Mouse (Mus musculus) midbrain, embryonic 10.5 days (tissue): ENCODE measurements at regions not wholly inside any gene's neighbourhood (a gene's known extent, or its start where the extent isn't known, plus 50 kb on each side); places are given as distances from the start of the nearest gene placed in this dataset.

Experiments
- DNase-seq: peaks from one replicate; pipeline ENCODE4 v3.0.0-alpha.2; 2017; ENCODE audit warnings: low spot score
- H3K27ac ChIP-seq: fragments of 300-500 bp; sonication (generic); replicated peaks from 2 replicates; pipeline ENCODE4 v1.5.1; 2016; ENCODE audit warnings: mild to moderate bottlenecking
- H3K27me3 ChIP-seq: fragments of 300-500 bp; sonication (generic); 2 replicates; pipeline ENCODE4 v1.6.1; 2016; ENCODE audit warnings: low read depth, mild to moderate bottlenecking; ENCODE audit not compliant: poor library complexity, severe bottlenecking
- H3K36me3 ChIP-seq: fragments of 300-500 bp; sonication (generic); 2 replicates; pipeline ENCODE4 v1.6.1; 2016; ENCODE audit warnings: mild to moderate bottlenecking, moderate library complexity
- H3K4me1 ChIP-seq: fragments of 300-500 bp; sonication (generic); 2 replicates; pipeline ENCODE4 v1.6.1; 2016
- H3K4me3 ChIP-seq: fragments of 300-500 bp; sonication (generic); 2 replicates; pipeline ENCODE4 v1.5.1; 2016; ENCODE audit warnings: mild to moderate bottlenecking, moderate library complexity
- H3K9me3 ChIP-seq: fragments of 300-500 bp; sonication (generic); replicated peaks from 2 replicates; pipeline ENCODE4 v1.6.1; 2016; ENCODE audit warnings: mild to moderate bottlenecking
- WGBS: fragments of 180-500 bp; shearing (Covaris S2); methylation state at CpG from one replicate; pipeline ENCODE4 v1.1.7; 2016; 5-methylcytosine and 5-hydroxymethylcytosine counted together

DNA sequence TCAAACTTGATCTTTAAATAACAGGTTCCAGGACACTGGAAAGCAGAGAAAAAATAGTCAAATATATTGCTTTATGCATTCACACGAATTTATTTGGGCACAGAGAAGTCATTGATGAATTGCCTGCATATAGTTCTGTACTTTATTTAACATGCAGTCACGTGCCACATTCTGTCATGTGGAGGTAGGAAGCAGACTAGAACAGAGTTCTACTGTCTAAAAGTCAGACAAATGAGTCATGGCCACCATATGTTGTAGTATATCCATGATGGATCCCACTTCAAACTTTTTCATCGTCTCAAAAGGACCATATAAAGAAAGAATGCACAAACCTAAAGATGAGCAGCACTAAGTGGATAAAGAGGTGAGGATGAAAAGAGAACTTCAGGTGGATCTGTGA is 92.7 kb downstream of the Rgs2 start:
- H3K4me1 ChIP-seq: peaks cover 15% of the 10 kb centered on the region
- H3K4me3 ChIP-seq: no peak overlapping the region
- no peak overlapping the region for H3K27ac ChIP-seq
- 84% methylated on average over 3 of the region's 3 CpGs for WGBS
- no peak for DNase-seq
- H3K36me3 ChIP-seq: no peaks in the 10 kb centered on the region
- no peaks in the 10 kb centered on the region for H3K9me3 ChIP-seq
- H3K27me3 ChIP-seq: peaks cover 27% of the 10 kb centered on the region

- H3K27me3 ChIP-seq: peaks cover 22% of the 10 kb centered on the region
- DNase-seq: no peak
- H3K4me3 ChIP-seq: no peak overlapping the region
- no peaks in the 10 kb centered on the region for H3K9me3 ChIP-seq
- H3K4me1 ChIP-seq: peaks cover 15% of the 10 kb centered on the region
- H3K36me3 ChIP-seq: no peaks in the 10 kb centered on the region
- no peak overlapping the region for H3K27ac ChIP-seq
Measured at GRCm38 (mm10) chr1:143910530-143910929, 93.4 kb downstream of the Rgs2 start.

DNA sequence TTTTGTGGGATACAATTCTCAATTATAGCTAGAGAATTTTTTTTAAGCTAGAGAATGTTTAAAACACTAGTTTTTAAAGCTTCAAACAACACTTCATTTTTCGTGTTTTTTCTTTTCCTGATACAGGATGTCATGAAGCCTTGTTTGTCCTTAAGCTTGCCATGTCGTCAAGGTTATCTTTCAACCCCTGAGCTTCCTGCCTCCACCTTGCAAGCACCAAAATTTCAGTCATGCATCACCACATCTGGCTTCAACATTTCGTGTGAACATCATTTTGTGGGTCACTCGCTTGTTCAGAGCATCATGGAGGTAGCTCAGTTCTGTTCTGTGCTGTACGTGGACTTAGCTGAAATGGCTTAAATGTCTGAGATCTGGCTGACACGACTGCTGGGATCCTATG is 96.6 kb downstream of the Rgs2 start:
- no peaks in the 10 kb centered on the region for H3K36me3 ChIP-seq
- peaks cover 11% of the 10 kb centered on the region for H3K27me3 ChIP-seq
- H3K4me1 ChIP-seq: peaks cover 15% of the 10 kb centered on the region
- no peak overlapping the region for H3K27ac ChIP-seq
- no peaks in the 10 kb centered on the region for H3K9me3 ChIP-seq
- WGBS: 79% methylated on average over 6 of the region's 6 CpGs
- no peak overlapping the region for H3K4me3 ChIP-seq
- no peak for DNase-seq

DNA sequence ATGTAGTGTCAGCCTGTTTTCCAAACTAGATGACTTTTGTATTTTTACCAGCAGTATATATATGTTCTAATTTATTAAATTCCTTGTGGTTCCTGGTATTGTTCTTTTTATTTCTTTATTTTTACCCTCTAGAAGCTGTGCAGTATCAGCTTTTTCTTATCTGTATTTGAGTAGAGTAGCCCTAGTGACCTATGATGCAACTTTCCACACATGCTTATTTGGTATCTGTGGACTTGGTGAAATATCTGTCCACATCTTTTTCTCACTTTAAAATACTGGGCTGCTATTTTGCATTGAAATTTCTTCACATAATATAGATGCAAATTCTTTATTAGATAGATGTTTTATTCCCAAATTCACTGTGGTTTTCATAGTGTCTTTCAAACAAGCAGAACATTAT is 97.1 kb downstream of the Rgs2 start:
- Histone ChIP-seq H3K4me1 (peaks cover 15% of the 10 kb centered on the region), H3K27me3 (peaks cover 7% of the 10 kb centered on the region), H3K36me3 (no peaks in the 10 kb centered on the region), H3K4me3 (no peak overlapping the region), H3K27ac (no peak overlapping the region), H3K9me3 (no peaks in the 10 kb centered on the region)
- no peak for DNase-seq

GRCm38 (mm10) chr1:143903985-143904384 is 100.0 kb downstream of the Rgs2 start:
- Histone ChIP-seq H3K27me3 (no peaks in the 10 kb centered on the region), H3K27ac (no peak overlapping the region), H3K4me3 (no peak overlapping the region), H3K9me3 (no peaks in the 10 kb centered on the region), H3K36me3 (no peaks in the 10 kb centered on the region), H3K4me1 (peaks cover 3% of the 10 kb centered on the region; the same call in 1 of the 2 replicates)
- WGBS: 90% methylated on average over 3 of the region's 3 CpGs
- DNase-seq: no peak

- 89% methylated on average over 5 of the region's 5 CpGs for WGBS
- H3K9me3 ChIP-seq: no peaks in the 10 kb centered on the region
- no peaks in the 10 kb centered on the region for H3K27me3 ChIP-seq
- H3K36me3 ChIP-seq: no peaks in the 10 kb centered on the region
- H3K27ac ChIP-seq: no peak overlapping the region
- no peak for DNase-seq
- H3K4me1 ChIP-seq: no peaks in the 10 kb centered on the region
- no peak overlapping the region for H3K4me3 ChIP-seq
Measured at GRCm38 (mm10) chr1:143903234-143903633, 100.7 kb downstream of the Rgs2 start.

- WGBS: 92% methylated on average over 6 of the region's 6 CpGs
- no peak overlapping the region for H3K27ac ChIP-seq
- no peak overlapping the region for H3K4me3 ChIP-seq
- no peaks in the 10 kb centered on the region for H3K9me3 ChIP-seq
- H3K27me3 ChIP-seq: no peaks in the 10 kb centered on the region
- H3K4me1 ChIP-seq: no peaks in the 10 kb centered on the region
- DNase-seq: no peak
- H3K36me3 ChIP-seq: no peaks in the 10 kb centered on the region
Measured at GRCm38 (mm10) chr1:143901127-143901920, 102.6 kb downstream of the Rgs2 start.

DNA sequence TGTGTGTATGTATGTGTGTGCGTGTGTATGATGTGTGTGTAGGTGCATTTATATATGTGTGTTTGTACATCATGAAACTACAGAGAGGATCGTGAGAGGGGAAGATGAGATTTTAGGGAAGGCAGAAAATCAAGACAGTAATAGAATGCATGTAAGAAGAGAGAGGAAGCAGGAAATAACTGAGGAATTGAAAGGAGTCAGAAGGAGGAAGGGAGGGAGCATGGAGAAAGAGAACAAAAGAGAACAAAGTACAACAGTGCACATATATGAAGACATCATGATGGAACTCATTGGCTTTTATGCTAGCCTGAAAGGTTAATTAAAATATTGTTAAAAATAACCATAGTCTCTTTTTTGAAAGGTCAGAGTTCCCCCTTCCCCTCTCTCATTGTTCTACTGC is 111.4 kb downstream of the Uchl5 start:
- H3K27ac ChIP-seq: no peak overlapping the region
- H3K4me1 ChIP-seq: no peaks in the 10 kb centered on the region
- no peak for DNase-seq
- no peaks in the 10 kb centered on the region for H3K27me3 ChIP-seq
- no peak overlapping the region for H3K4me3 ChIP-seq
- WGBS: 86% methylated on average over 2 of the region's 2 CpGs
- H3K36me3 ChIP-seq: no peaks in the 10 kb centered on the region
- H3K9me3 ChIP-seq: no peaks in the 10 kb centered on the region

GRCm38 (mm10) chr1:143888065-143888464 is 111.0 kb downstream of the Uchl5 start:
- H3K27me3 ChIP-seq: no peaks in the 10 kb centered on the region
- no peak for DNase-seq
- H3K9me3 ChIP-seq: no peaks in the 10 kb centered on the region
- WGBS: 88% methylated on average over 5 of the region's 5 CpGs
- no peaks in the 10 kb centered on the region for H3K36me3 ChIP-seq
- no peak overlapping the region for H3K27ac ChIP-seq
- no peaks in the 10 kb centered on the region for H3K4me1 ChIP-seq
- no peak overlapping the region for H3K4me3 ChIP-seq

DNA sequence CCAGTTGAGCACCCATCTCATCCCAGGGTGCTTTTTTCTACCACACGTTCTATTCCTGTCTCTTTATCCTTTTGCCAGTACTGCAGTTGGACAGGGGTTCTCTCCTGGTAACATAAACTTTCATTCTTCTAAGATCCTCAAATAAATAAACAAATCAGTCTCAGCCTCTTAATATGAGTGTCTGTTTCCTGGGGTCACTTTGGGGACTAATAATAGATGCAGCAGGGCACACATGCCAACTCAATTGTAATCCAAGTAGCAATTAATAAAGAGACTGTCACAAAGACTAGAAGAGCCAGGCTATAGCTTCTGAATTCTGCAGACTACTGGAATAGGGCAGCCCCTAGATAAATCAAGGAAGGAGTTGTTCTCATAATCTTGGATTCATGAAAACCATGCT is 108.9 kb downstream of the Uchl5 start:
- WGBS: 73% methylated on average over 1 of the region's 1 CpGs
- no peak for DNase-seq
- H3K4me1 ChIP-seq: peaks cover 5% of the 10 kb centered on the region; the same call in 1 of the 2 replicates

GRCm38 (mm10) chr1:143881192-143881591 is 104.1 kb downstream of the Uchl5 start:
- Histone ChIP-seq H3K27ac (no peak overlapping the region), H3K4me3 (no peak overlapping the region), H3K4me1 (peaks cover 7% of the 10 kb centered on the region; the same call in 1 of the 2 replicates), H3K36me3 (no peaks in the 10 kb centered on the region), H3K9me3 (no peaks in the 10 kb centered on the region), H3K27me3 (no peaks in the 10 kb centered on the region)
- DNase-seq: no peak
- WGBS: 81% methylated on average over 6 of the region's 6 CpGs

More for the DNA sequence above, 108.9 kb downstream of the Uchl5 start:
- no peaks in the 10 kb centered on the region for H3K9me3 ChIP-seq
- no peaks in the 10 kb centered on the region for H3K36me3 ChIP-seq
- no peak overlapping the region for H3K4me3 ChIP-seq
- no peaks in the 10 kb centered on the region for H3K27me3 ChIP-seq
- no peak overlapping the region for H3K27ac ChIP-seq

DNA sequence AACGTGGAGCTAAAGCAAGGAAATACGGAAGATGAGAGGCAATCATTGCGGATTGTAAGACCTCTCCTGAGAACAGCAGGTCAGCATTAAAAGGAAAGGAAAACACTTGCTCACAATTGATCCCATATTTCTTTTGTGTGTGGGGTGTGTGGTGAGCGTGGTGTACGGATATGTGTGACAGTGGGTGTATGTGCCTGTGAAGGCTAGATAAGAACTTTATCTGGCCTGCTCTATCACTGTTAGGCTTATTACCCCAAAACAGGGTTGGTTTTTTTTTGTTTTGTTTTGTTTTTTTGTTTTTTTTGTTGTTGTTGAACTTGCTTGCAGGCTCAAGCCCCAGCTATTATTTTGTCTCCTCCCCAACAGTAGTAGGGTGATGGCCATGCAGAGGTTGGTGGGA is 102.5 kb downstream of the Uchl5 start:
- Histone ChIP-seq H3K27ac (no peak overlapping the region), H3K36me3 (no peaks in the 10 kb centered on the region), H3K4me1 (peaks cover 7% of the 10 kb centered on the region; the same call in 1 of the 2 replicates), H3K4me3 (no peak overlapping the region), H3K9me3 (no peaks in the 10 kb centered on the region), H3K27me3 (no peaks in the 10 kb centered on the region)
- DNase-seq: no peak
- WGBS: 91% methylated on average over 5 of the region's 5 CpGs

DNA sequence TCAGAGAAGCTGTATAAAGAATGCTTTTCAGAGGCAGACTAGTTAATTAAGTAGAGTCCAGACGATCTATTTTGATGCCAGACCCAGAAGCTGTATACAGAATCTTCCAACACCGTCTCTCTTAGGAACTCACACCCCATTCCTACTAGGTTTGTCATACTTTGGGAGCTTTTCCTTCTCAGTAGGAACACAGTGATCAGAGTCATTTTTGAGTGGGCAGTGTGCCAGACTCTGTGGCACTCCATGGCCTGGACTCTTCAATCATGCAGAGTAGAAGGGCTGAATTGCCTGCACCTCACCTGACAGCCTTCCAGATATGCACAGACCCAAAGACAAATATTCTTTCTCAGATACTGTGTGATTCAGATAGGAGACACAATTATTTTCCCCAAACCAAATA is 101.2 kb downstream of the Uchl5 start:
- Histone ChIP-seq H3K4me3 (no peak overlapping the region), H3K27me3 (no peaks in the 10 kb centered on the region), H3K36me3 (no peaks in the 10 kb centered on the region), H3K4me1 (peaks cover 7% of the 10 kb centered on the region; the same call in 1 of the 2 replicates), H3K9me3 (no peaks in the 10 kb centered on the region), H3K27ac (no peak overlapping the region)
- 82% methylated on average over 2 of the region's 2 CpGs for WGBS
- no peak for DNase-seq
